ENCODE assay signal across 16 mouse cellular contexts in the genomic region with DNA sequence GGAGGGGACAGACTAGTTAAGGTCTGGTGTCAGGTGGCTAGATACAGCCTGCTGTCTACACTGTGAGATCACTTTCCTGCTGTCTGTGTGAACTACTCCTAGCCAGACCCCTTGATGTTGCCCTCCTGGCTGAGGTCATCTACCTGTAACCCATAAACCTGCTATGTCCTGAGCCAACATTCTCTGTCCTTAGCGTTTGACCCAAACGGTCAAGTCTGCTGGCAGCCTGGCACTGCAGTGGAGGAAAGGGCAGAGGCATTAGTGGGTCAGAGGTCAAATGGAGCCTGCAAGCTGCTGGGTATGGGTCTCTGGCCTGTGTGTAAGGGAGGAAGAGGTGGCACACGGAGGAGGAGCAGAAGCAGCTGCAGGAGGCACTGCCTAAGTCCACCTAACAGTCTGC. TPM values are rescaled to one million over a fixed set of nuclear protein-coding genes. Genes with fewer than 3 reads are reported as not detected.
DNase-seq lines count a peak whose midpoint lies in the region; ATAC-seq and TF ChIP-seq lines count a peak whose summit lies in the region.
"Had no signal": no experiment of that assay in that cellular context is flagged by ENCODE, and none has a peak within 500 bp of the region (broad histone marks: within the 10 kb centered on the region; RNA-seq: fewer than 3 reads in every experiment).

No protein-coding gene starts in this region.

- H3K9me3 ChIP-seq in hindbrain, embryonic 10.5 days = peaks cover 6% of the 10 kb centered on the region; the same call in 1 of the 2 replicates
- H3K9me3 ChIP-seq in hindbrain, embryonic 16.5 days (ENCODE audit: control insufficient read depth, low read length) = no peaks in the 10 kb centered on the region
- peaks cover 8% of the 10 kb centered on the region for H3K9me3 ChIP-seq in E14TG2a.4 (ENCODE audit: low read length)
- H3K9me3 ChIP-seq: forebrain, embryonic 15.5 days; heart, embryonic 15.5 days had no signal

- no peak for ATAC-seq in hindbrain, embryonic 16.5 days
- no peak for ATAC-seq in inflammation-experienced regulatory T-cells, adult 6 months
- ATAC-seq: forebrain, embryonic 15.5 days; intestine, embryonic 16.5 days had no signal

- H3K4me2 ChIP-seq in hindbrain, embryonic 16.5 days (ENCODE audit: low read length) = no peak overlapping the region
- H3K4me2 ChIP-seq: embryonic facial prominence, embryonic 12.5 days; forebrain, embryonic 15.5 days; heart, embryonic 15.5 days; hindbrain, embryonic 12.5 days; lung, embryonic 14.5 days had no signal

- H3K79me2 ChIP-seq in liver, adult 2 months (ENCODE audit: control insufficient read depth, insufficient read depth, low read length) = peaks cover 45% of the 10 kb centered on the region; the same call in 1 of the 2 replicates

- no peak overlapping the region for H3K9ac ChIP-seq in hindbrain, embryonic 16.5 days (ENCODE audit: low read depth, low read length)
- no peak overlapping the region; the same call in 1 of the 2 replicates for H3K9ac ChIP-seq in liver, adult 2 months (ENCODE audit: low read depth, low read length)
- H3K9ac ChIP-seq: embryonic facial prominence, embryonic 12.5 days; forebrain, embryonic 15.5 days; heart, embryonic 15.5 days; hindbrain, embryonic 12.5 days; lung, embryonic 14.5 days had no signal

- H3K27ac ChIP-seq in hindbrain, embryonic 10.5 days = peak overlapping the region; percentile 1; the same call in 1 of the 2 replicates
- no peak overlapping the region for H3K27ac ChIP-seq in hindbrain, embryonic 16.5 days (ENCODE audit: low read depth, low read length)
- H3K27ac ChIP-seq in liver, adult 2 months (replicated peaks; ENCODE audit: insufficient read depth, low read depth, low read length) = peak overlapping the region; percentile 63
- H3K27ac ChIP-seq: embryonic facial prominence, embryonic 12.5 days; forebrain, embryonic 15.5 days; heart, embryonic 15.5 days; hindbrain, embryonic 12.5 days; macrophage had no signal

- TF ChIP-seq POLR2A in liver, adult 2 months (IDR thresholded peaks at IDR 0.05; ENCODE audit: extremely low read depth, insufficient read depth, low read length) = no peak

- peaks cover 41% of the 10 kb centered on the region for H3K4me1 ChIP-seq in hindbrain, embryonic 10.5 days (replicated peaks)
- H3K4me1 ChIP-seq in hindbrain, embryonic 16.5 days (ENCODE audit: control insufficient read depth, insufficient read depth, low read depth, low read length) = peaks cover 11% of the 10 kb centered on the region
- H3K4me1 ChIP-seq in liver, adult 2 months (ENCODE audit: control insufficient read depth, insufficient read depth, low read length) = peaks cover 32% of the 10 kb centered on the region
- peaks cover 63% of the 10 kb centered on the region for H3K4me1 ChIP-seq in E14TG2a.4 (replicated peaks; ENCODE audit: low read depth, low read length)

- H3K27me3 ChIP-seq in hindbrain, embryonic 10.5 days (ENCODE audit: insufficient read depth, poor library complexity, severe bottlenecking) = no peaks in the 10 kb centered on the region
- H3K27me3 ChIP-seq in hindbrain, embryonic 16.5 days (replicated peaks; ENCODE audit: control insufficient read depth, insufficient read depth, low read length) = no peaks in the 10 kb centered on the region
- H3K27me3 ChIP-seq in liver, adult 2 months (ENCODE audit: control insufficient read depth, insufficient read depth, low read length) = no peaks in the 10 kb centered on the region
- H3K27me3 ChIP-seq in E14TG2a.4 (ENCODE audit: insufficient read depth, low read length) = no peaks in the 10 kb centered on the region
- H3K27me3 ChIP-seq: embryonic facial prominence, embryonic 12.5 days; forebrain, embryonic 15.5 days; heart, embryonic 15.5 days; hindbrain, embryonic 12.5 days had no signal

- no peak for DNase-seq in hindbrain, embryonic 10.5 days (ENCODE audit: low spot score)
- DNase-seq in liver, adult 2 months (ENCODE audit: extremely low read depth, low read depth, low spot score) = peak; percentile 96
- DNase-seq in liver = no peak
- peak; percentile 47 for DNase-seq in induced T-regulatory cell, adult 2 months (ENCODE audit: low read depth)
- DNase-seq: layer of hippocampus, adult 9-11 months; lung, embryonic 14.5 days; midbrain, embryonic 14.5 days had no signal

- peaks cover 30% of the 10 kb centered on the region for H3K36me3 ChIP-seq in hindbrain, embryonic 10.5 days
- H3K36me3 ChIP-seq in hindbrain, embryonic 16.5 days (ENCODE audit: control insufficient read depth, insufficient read depth, low read length) = no peaks in the 10 kb centered on the region
- H3K36me3 ChIP-seq in liver, adult 2 months (ENCODE audit: control insufficient read depth, insufficient read depth, low read length) = no peaks in the 10 kb centered on the region
- H3K36me3 ChIP-seq in E14TG2a.4 (ENCODE audit: insufficient read depth, low read length) = peaks cover 21% of the 10 kb centered on the region
- H3K36me3 ChIP-seq: heart, embryonic 15.5 days had no signal

- no peak for TF ChIP-seq CTCF in liver, adult 2 months (IDR thresholded peaks at IDR 0.05; ENCODE audit: low read depth, low read length)
- TF ChIP-seq CTCF in E14TG2a.4 (conservative IDR thresholded peaks at IDR 0.05; ENCODE audit: low read length) = no peak

- 74% methylated on average over 3 of the region's 3 CpGs for WGBS in hindbrain, embryonic 10.5 days
- 87% methylated on average over 3 of the region's 3 CpGs for WGBS in hindbrain, embryonic 16.5 days
- WGBS in liver, adult 2 months = 15% methylated on average over 3 of the region's 3 CpGs

- H3K4me3 ChIP-seq in hindbrain, embryonic 10.5 days = no peak overlapping the region
- no peak overlapping the region for H3K4me3 ChIP-seq in hindbrain, embryonic 16.5 days (ENCODE audit: low read length)
- no peak overlapping the region for H3K4me3 ChIP-seq in liver, adult 2 months (ENCODE audit: insufficient read depth, low read depth, low read length)
- peak overlapping the region; percentile 18 for H3K4me3 ChIP-seq in E14TG2a.4 (replicated peaks; ENCODE audit: low read length)
- H3K4me3 ChIP-seq: embryonic facial prominence, embryonic 12.5 days; forebrain, embryonic 15.5 days; heart, embryonic 15.5 days; hindbrain, embryonic 12.5 days had no signal

RNA-seq across cellular contexts. Expression of a gene that starts 41.6 kb away (rescaled TPM):
- polyA plus RNA-seq in hindbrain, embryonic 10.5 days (2016; fragmentation: Nextera tagmentation; extraction: Ambion mirVana) = 42.2 and 56.0 TPM in 2 replicates
- 33.8 and 40.2 TPM in 2 replicates for polyA plus RNA-seq in hindbrain, embryonic 16.5 days (2015; fragmentation: Nextera tagmentation; extraction: Ambion mirVana)
- total RNA-seq in liver, adult 2 months (2014; rRNA removed) = 9.3 and 11.3 TPM in 2 replicates
- 7.3 and 11.3 TPM in 2 replicates for polyA plus RNA-seq in liver, adult 2 months (2012; rRNA removed)
- polyA plus RNA-seq in inflammation-experienced regulatory T-cells, adult 6 months (2017; shearing (Covaris generic)) = 10 to 100 TPM; 14.8 to 39.1 (median 20.4) TPM

Comparison
In these comparisons a context has a peak if more than half of its experiments do, and no peak if none do; other contexts are left out.
1. DNase-seq: peak in liver, adult 2 months (single experiment) and induced T-regulatory cell, adult 2 months (single experiment); none in hindbrain, embryonic 10.5 days (single experiment) and liver (single experiment).